Mouse (Mus musculus) myocyte (in vitro differentiated cells): ENCODE measurements around the gene Atf4. TPM values are rescaled to one million over a fixed set of nuclear protein-coding genes. Genes with fewer than 3 reads are reported as not detected.

ENCODE experiments used
- H3K27me3 ChIP-seq: one replicate; pipeline ENCODE4 v1.6.1; 2011; ENCODE audit not compliant: control insufficient read depth, insufficient read depth, insufficient read length
- H3K36me3 ChIP-seq: one replicate; pipeline ENCODE4 v1.6.1; 2011; ENCODE audit not compliant: control insufficient read depth, insufficient read depth
- H3K4me2 ChIP-seq: one replicate; pipeline ENCODE4 v1.6.1; 2011; ENCODE audit warnings: low read depth, control low read depth
- H3K4me3 ChIP-seq: one replicate; pipeline ENCODE4 v1.5.1; 2011; ENCODE audit warnings: mild to moderate bottlenecking, control low read depth, moderate library complexity
- H3K79me2 ChIP-seq: one replicate; pipeline ENCODE4 v1.6.1; 2011; ENCODE audit not compliant: control insufficient read depth, insufficient read depth
- H3ac ChIP-seq: one replicate; pipeline ENCODE4 v1.6.1; 2011; ENCODE audit not compliant: control insufficient read depth, insufficient read length
- CEBPB ChIP-seq: IDR thresholded peaks from 2 replicates; pipeline ENCODE4 v1.6.1; 2011; ENCODE audit warnings: mild to moderate bottlenecking, moderate library complexity; ENCODE audit not compliant: poor library complexity, insufficient read depth, severe bottlenecking
- E2F4 ChIP-seq: IDR thresholded peaks from one replicate; pipeline ENCODE4 v1.6.1; 2011; ENCODE audit warnings: mild to moderate bottlenecking, control low read depth, moderate library complexity; ENCODE audit not compliant: insufficient read depth
- MAX ChIP-seq: IDR thresholded peaks from one replicate; pipeline ENCODE4 v1.6.1; 2011; ENCODE audit warnings: low read depth, mild to moderate bottlenecking, control low read depth
- MYOD1 ChIP-seq, 3 experiments: IDR thresholded peaks; one replicate each; pipeline ENCODE4 v1.6.1; 2011; ENCODE audit warnings: control low read depth in 2 of 3, low read depth in 2 of 3, mild to moderate bottlenecking in 2 of 3, moderate library complexity in 1 of 3; ENCODE audit not compliant: insufficient read length in 2 of 3, control insufficient read depth in 1 of 3
- MYOG ChIP-seq, 3 experiments: IDR thresholded peaks; one replicate each; pipeline ENCODE4 v1.6.1; 2011; ENCODE audit warnings: control low read depth in 2 of 3, low read depth in 2 of 3, mild to moderate bottlenecking in 2 of 3; ENCODE audit not compliant: insufficient read length in 2 of 3, control insufficient read depth in 1 of 3, insufficient read depth in 1 of 3
- POLR2A ChIP-seq: IDR thresholded peaks from one replicate; pipeline ENCODE4 v1.6.1; 2011; ENCODE audit warnings: low read depth, mild to moderate bottlenecking, control low read depth, moderate library complexity; ENCODE audit not compliant: insufficient read length
- POLR2AphosphoS2 ChIP-seq: IDR thresholded peaks from one replicate; pipeline ENCODE4 v1.6.1; 2011; ENCODE audit warnings: low read depth, control low read depth; ENCODE audit not compliant: insufficient read length
- REST ChIP-seq: IDR thresholded peaks from one replicate; pipeline ENCODE4 v1.6.1; 2011; ENCODE audit warnings: mild to moderate bottlenecking, control low read depth, moderate library complexity; ENCODE audit not compliant: insufficient read depth, insufficient read length
- SRF ChIP-seq: IDR thresholded peaks from one replicate; pipeline ENCODE4 v1.6.1; 2011; ENCODE audit warnings: low read depth; ENCODE audit not compliant: control insufficient read depth, insufficient read length
- TCF12 ChIP-seq: IDR thresholded peaks from one replicate; pipeline ENCODE4 v1.6.1; 2011; ENCODE audit warnings: mild to moderate bottlenecking, control low read depth; ENCODE audit not compliant: poor library complexity, insufficient read depth, severe bottlenecking
- TCF3 ChIP-seq: IDR thresholded peaks from one replicate; pipeline ENCODE4 v1.6.1; 2011; ENCODE audit warnings: low read depth, control low read depth; ENCODE audit not compliant: insufficient read length
- USF1 ChIP-seq: IDR thresholded peaks from one replicate; pipeline ENCODE4 v1.6.1; 2011; ENCODE audit warnings: low read depth, mild to moderate bottlenecking, control low read depth, moderate library complexity
- polyA plus RNA-seq: library from polyadenylated mRNA; unstranded; fragments of >200 nt; fragmentation: generic; extraction: Trizol; gene quantifications from one replicate; pipeline ENCODE4 v1.2.1, GENCODE M21; 2012; ENCODE audit warnings: missing spikeins

Atf4 gene
- polyA plus RNA-seq, 1 experiment: 1,038 TPM

- no peaks in the 10 kb centered on the region for H3K27me3 ChIP-seq
- H3ac ChIP-seq: no peak overlapping the region
- H3K36me3 ChIP-seq: no peaks in the 10 kb centered on the region
- TF ChIP-seq MYOD1 (IDR thresholded peaks at IDR 0.05; ENCODE audit: control insufficient read depth in 1 of 3, insufficient read length in 2 of 3, low read depth in 2 of 3) (no peak), REST (no peak), MAX (no peak), POLR2A (no peak), SRF (no peak), MYOG (IDR thresholded peaks at IDR 0.05; ENCODE audit: control insufficient read depth in 1 of 3, insufficient read depth in 1 of 3, insufficient read length in 2 of 3, low read depth in 2 of 3) (no peak), E2F4 (no peak), POLR2AphosphoS2 (no peak), CEBPB (no peak)
- H3K4me3 ChIP-seq: no peak overlapping the region
- H3K79me2 ChIP-seq: no peaks in the 10 kb centered on the region
- H3K4me2 ChIP-seq: no peak overlapping the region
These were observed 39.1 kb upstream of the Atf4 start for GRCm38 (mm10) chr15:80215716-80216479.

GRCm38 (mm10) chr15:80216480-80216820, 38.5 kb upstream of the Atf4 start:
- H3K36me3 ChIP-seq: no peaks in the 10 kb centered on the region
- TF ChIP-seq SRF (no peak), E2F4 (no peak), REST (no peak)
- no peak overlapping the region for H3ac ChIP-seq
- H3K4me2 ChIP-seq: no peak overlapping the region
- H3K4me3 ChIP-seq: no peak overlapping the region
- no peaks in the 10 kb centered on the region for H3K79me2 ChIP-seq
- no peaks in the 10 kb centered on the region for H3K27me3 ChIP-seq

GRCm38 (mm10) chr15:80217476-80217875, 37.5 kb upstream of the Atf4 start:
- H3K4me3 ChIP-seq: no peak overlapping the region

GRCm38 (mm10) chr15:80219211-80219610, 35.8 kb upstream of the Atf4 start:
- TF ChIP-seq SRF (no peak), POLR2AphosphoS2 (peak; percentile 62), MAX (peak; percentile 26), TCF3 (no peak), TCF12 (no peak), USF1 (no peak), MYOG (IDR thresholded peaks at IDR 0.05; ENCODE audit: control insufficient read depth in 1 of 3, insufficient read depth in 1 of 3, insufficient read length in 2 of 3, low read depth in 2 of 3) (no peak), E2F4 (no peak), MYOD1 (IDR thresholded peaks at IDR 0.05; ENCODE audit: control insufficient read depth in 1 of 3, insufficient read length in 2 of 3, low read depth in 2 of 3) (no peak), REST (no peak), CEBPB (no peak), POLR2A (peak; percentile 50)
- Histone ChIP-seq H3K79me2 (no peaks in the 10 kb centered on the region), H3K4me3 (peak overlapping the region; percentile 3), H3K4me2 (peak overlapping the region; percentile 73), H3ac (no peak overlapping the region), H3K27me3 (no peaks in the 10 kb centered on the region), H3K36me3 (no peaks in the 10 kb centered on the region)

More at GRCm38 (mm10) chr15:80217476-80217875, 37.5 kb upstream of the Atf4 start:
- no peaks in the 10 kb centered on the region for H3K36me3 ChIP-seq
- no peaks in the 10 kb centered on the region for H3K79me2 ChIP-seq
- TF ChIP-seq USF1 (no peak), SRF (no peak), CEBPB (no peak), TCF12 (no peak), MYOG (IDR thresholded peaks at IDR 0.05; ENCODE audit: control insufficient read depth in 1 of 3, insufficient read depth in 1 of 3, insufficient read length in 2 of 3, low read depth in 2 of 3) (no peak), POLR2A (no peak), MYOD1 (IDR thresholded peaks at IDR 0.05; ENCODE audit: control insufficient read depth in 1 of 3, insufficient read length in 2 of 3, low read depth in 2 of 3) (no peak), REST (no peak), E2F4 (no peak), MAX (no peak), POLR2AphosphoS2 (no peak), TCF3 (no peak)
- H3ac ChIP-seq: no peak overlapping the region
- no peaks in the 10 kb centered on the region for H3K27me3 ChIP-seq
- H3K4me2 ChIP-seq: no peak overlapping the region
